Mouse (Mus musculus): Measurements from ENCODE around the gene Wscd2.

The Wscd2 gene

DNA sequence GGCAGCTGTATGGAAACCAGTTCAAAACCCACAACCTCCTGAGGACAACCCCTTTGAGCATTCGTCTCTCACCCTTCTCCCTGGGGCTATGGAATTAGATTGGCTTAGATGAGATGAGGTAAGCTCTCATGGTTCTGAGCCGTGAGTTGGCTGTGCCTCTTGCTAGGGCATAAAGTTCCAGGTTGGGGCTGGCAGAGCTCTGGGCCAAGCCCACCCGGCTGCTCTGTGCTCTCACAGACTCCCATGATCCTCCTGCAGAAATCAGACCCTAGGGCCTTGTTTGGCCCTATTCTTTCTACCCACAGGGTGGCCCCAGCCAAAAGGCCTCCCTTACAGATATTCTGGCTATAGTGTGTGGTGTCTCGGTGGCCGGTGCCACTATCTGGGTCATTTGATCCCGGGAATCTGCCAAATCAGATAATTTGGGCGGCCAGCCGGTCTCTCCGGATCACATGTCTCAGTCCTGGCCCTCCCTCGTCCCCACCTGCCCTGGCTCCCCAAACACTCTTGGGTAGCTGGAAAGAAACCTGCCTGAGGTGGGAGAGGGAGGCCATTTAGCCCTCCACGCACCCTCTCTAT lies 4.5 kb upstream of the Wscd2 start:
- DNase-seq (ENCODE audit: low read depth, low spot score) = no peak

DNA sequence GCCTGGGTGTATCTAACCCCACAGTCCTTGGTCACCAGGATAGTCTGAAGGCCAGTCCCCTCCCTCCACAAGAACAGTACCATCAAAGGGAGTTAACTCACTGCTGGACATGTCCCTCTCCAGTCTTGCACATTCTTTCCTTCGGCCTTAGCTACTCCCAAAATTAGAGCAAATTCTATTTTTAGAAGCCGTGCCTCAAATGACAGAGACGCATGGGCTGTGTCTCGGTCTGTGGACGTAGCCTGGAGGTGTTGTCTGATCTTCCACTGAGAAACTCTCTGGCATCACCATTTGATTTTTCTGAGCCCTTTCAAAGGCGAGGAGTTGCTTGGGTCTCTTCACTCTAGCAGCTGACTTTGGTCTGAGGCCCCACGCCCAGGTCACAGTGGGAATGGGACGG lies 2.3 kb upstream of the Wscd2 start:
- DNase-seq (ENCODE audit: low read depth, low spot score) = no peak

- DNase-seq (ENCODE audit: low read depth, low spot score) = no peak
These were observed 516 bp upstream of the Wscd2 start for GRCm38 (mm10) chr5:113489617-113490016.

- no peak for DNase-seq (ENCODE audit: low read depth, low spot score)
These were observed 531 bp downstream of the Wscd2 start for GRCm38 (mm10) chr5:113490467-113491260.

GRCm38 (mm10) chr5:113491552-113491951 lies 1.4 kb downstream of the Wscd2 start:
- DNase-seq (ENCODE audit: low read depth, low spot score) = no peak

DNA sequence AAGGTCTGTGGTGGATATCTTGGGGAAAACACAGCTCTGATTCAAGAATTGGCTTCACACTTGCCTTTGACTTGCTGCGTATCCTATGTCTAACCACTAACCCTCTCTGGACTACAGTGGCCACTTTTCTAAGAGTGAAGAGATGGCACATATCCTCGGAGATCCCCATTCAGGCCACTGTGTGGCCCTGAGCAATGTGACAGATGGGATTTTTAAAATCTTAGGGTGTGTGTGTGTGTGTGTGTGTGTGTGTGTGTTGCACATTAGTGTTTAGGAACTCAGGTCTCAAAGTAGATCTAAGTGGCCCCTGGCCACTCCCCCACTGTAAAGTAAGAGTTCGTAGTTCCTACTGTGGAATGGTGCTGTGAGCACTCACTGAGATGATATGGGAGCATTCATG lies 1.9 kb downstream of the Wscd2 start:
- DNase-seq (ENCODE audit: low read depth, low spot score) = no peak

GRCm38 (mm10) chr5:113492417-113493035 lies 2.4 kb downstream of the Wscd2 start:
- no peak for DNase-seq (ENCODE audit: low read depth, low spot score)

- no peak for DNase-seq (ENCODE audit: low read depth, low spot score)
These were observed 3.9 kb downstream of the Wscd2 start for GRCm38 (mm10) chr5:113493997-113494396.

GRCm38 (mm10) chr5:113496926-113497325 lies 6.8 kb downstream of the Wscd2 start:
- no peak for DNase-seq (ENCODE audit: low read depth, low spot score)

GRCm38 (mm10) chr5:113499421-113499820 lies 9.3 kb downstream of the Wscd2 start:
- no peak for DNase-seq (ENCODE audit: low read depth, low spot score)

DNA sequence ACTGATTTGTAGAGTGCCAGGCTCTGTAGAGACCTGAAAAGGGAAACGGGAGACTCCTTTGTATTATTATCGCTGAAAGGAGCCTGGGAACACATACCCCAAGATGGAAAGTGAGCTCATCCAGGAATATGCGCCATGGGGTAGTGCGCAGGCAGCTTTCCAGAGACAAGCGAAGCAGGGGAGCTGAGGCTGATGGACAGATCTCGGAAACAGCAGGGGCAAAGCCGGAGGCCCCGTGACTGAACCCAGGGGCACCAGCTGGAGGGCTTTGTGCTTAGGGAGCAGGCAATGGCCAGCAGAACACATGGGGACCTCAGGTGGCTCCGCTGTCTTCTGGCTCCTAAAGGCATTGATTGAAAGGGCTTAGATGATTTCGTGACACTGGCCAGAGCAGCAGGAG lies 13.1 kb downstream of the Wscd2 start:
- DNase-seq (ENCODE audit: low read depth, low spot score) = no peak

DNA sequence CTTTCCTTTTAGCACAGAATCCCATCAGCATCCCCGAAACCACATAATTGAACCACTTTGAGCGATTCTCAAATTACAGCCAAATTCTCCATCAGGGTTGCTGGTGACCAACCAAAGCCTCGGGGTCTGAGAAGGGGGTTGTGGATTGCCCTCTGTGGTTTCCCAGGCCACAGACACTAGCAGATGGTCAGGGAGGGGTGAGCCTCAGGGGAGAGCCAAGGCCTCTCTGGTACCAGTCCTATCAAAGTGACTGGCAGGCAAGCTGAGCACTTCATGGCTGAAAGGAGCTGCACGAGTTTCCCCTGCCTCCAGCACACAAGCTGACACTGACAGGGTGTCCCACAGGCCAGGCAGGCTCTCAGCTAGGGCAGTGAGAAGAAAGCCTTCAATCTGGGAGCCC lies 14.5 kb downstream of the Wscd2 start:
- no peak for DNase-seq (ENCODE audit: low read depth, low spot score)

DNA sequence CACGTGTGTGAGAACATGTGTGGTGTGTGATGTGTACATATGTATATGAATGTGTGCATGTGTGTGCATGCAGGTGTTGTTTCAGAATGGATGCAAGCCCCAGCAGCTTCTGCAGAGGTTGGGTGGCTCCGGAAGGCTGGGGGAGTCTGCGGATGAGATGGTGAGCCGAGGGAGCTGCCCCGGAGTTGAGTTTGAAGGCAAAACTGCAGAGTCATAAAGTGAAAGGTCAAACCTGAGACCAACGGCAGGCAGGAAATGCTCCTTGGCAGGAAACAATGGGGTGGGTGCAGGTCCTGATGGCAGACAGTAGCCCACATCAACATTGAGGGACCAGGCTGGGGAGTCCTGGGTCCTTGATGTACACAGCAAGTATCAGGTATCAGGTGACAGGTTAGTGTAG lies 15.9 kb downstream of the Wscd2 start:
- no peak for DNase-seq (ENCODE audit: low read depth, low spot score)

DNA sequence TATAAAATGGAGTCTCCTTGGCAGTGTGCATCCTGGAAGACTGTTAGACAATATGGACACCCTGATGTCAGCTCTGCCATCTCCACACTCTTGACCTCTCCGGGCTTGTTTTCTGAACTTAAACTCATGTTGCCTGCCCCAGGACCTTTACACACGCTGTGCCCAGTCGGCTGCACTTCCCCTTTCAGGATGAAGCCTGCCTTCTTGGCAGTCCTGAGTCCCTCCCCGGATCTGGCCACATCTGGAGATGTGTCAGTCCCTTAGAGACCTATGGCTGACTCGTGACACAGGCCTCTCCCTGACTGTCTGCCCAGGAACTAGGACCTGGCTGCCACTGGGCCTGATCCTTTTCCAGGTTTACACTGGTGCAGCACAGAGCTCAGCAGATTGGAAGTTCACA lies 16.6 kb downstream of the Wscd2 start:
- no peak for DNase-seq (ENCODE audit: low read depth, low spot score)

DNA sequence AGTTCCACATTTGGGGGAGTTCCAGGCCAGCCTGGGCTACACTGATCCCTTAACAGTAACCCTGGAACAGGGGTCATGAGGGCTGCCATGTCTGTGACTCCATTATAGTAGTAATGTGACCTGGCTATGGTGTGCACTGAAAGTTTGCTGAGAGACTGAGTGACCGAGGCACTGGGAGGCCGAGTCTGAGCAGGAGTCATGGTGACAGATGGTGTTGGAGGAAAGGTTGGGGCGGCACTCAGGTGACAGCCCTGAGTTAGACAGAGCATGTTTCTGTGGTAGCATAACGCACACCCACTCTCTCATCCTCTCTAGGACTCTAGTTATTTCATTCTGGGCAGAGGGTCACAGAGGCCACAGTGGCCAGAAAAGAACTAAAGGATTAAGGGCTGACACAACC lies 19.0 kb downstream of the Wscd2 start:
- DNase-seq (ENCODE audit: low read depth, low spot score) = no peak

DNA sequence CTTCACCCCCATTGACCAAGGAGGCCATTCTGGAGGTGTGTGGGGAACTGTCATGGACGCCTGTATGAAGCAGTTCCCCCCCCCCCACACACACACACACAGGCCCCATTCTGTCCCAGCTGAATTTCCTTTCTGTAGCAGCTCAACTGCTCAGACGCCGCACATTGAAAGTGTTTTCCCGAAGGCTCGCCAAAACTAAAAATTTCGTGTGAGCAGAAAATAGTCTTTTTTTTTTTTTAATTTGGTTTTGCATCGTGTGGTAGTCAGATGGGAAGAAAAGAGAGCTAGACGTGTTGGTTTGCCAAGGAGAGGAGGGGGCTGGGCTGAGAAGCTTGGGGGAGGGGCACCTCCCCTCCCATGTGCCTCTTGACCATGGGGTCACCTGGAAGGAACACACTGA lies 23.5 kb downstream of the Wscd2 start:
- no peak for DNase-seq (ENCODE audit: low read depth, low spot score)

DNA sequence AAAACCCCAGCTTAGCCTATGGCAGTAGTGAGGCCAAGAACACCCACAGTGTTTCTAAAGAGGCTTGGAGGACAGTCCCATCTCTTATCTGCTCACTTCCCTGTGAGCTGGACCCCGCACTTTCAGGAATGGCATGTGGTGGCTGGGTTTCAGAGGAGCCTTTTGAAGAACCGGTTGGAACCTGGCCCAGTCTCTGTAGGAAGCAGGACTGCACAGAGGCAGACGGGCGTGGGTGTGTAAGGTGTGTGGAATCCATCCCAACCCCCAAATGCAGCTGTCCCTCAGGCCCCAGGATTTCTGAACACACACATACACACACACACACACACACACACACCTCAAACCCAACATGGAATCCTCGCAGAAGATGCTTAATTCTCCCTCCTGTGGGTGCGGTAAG lies 23.9 kb downstream of the Wscd2 start:
- no peak for DNase-seq (ENCODE audit: low read depth, low spot score)

DNA sequence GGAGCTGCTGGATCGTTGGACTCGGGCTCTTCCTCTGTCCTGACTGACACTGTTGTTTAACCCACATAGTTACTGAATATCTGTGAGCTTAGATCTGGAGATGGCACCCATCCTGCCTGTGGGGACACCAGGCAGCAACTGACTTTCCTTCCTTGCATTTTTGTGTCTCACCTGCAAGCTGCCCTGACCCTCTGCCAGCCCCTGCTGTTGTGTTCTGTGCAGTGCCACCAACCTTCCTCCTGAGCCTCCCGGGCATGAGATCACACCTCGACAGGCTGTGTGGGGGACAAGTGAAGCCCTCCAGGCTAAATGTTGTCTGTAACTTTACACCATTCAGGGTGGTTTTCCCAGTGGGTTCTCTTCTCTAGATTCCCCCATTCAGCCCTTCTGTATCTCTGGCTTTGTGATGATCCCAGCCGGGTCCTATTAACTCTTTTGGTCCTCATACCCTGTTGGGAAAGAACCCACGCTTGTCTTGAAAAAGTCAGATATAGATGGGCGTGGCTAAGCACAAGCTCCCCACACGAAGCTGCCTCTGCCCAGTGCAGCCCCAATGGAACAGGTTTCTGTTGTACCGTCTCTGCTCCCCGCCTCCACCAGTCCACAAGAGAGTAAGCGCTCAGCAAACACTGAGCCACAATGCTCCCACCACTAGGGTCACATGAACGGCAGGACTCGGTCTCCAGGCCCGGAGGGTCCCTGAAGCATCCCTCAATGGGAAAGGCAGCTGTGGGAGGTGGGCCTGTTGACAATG lies 26.2 kb downstream of the Wscd2 start:
- no peak for DNase-seq (ENCODE audit: low read depth, low spot score)

GRCm38 (mm10) chr5:113516873-113517336 lies 26.8 kb downstream of the Wscd2 start:
- DNase-seq (ENCODE audit: low read depth, low spot score) = no peak

GRCm38 (mm10) chr5:113517387-113517786 lies 27.3 kb downstream of the Wscd2 start:
- DNase-seq (ENCODE audit: low read depth, low spot score) = no peak

DNA sequence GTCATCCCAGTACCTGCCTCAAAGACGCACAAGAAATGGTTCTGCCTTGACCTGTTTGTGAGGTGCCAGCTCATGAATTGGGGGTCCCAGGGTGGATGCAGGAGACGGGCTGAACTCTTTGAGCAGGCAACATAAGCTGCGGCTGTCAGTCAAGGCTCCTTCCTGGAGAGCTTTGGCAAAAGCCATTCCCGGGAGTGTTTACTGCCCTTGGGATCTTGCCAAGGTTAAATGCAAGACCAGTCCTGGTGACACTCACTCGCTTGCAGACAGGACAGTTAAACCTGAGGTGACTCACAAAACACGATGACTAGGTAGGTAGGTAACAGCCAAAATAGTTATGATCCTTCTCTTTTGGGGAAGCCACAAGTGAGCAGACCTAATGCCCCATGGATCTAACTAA lies 30.9 kb downstream of the Wscd2 start:
- no peak for DNase-seq (ENCODE audit: low read depth, low spot score)

- no peak for DNase-seq (ENCODE audit: low read depth, low spot score)
These were observed 48.7 kb downstream of the Wscd2 start for GRCm38 (mm10) chr5:113538826-113539225.
